Mouse (Mus musculus): ENCODE results near the gene Acaca. TPM values are rescaled to one million over a fixed set of nuclear protein-coding genes. Genes with fewer than 3 reads are reported as not detected.

Gene Acaca
- polyA plus RNA-seq, 1 experiment = 29.9 TPM

DNA sequence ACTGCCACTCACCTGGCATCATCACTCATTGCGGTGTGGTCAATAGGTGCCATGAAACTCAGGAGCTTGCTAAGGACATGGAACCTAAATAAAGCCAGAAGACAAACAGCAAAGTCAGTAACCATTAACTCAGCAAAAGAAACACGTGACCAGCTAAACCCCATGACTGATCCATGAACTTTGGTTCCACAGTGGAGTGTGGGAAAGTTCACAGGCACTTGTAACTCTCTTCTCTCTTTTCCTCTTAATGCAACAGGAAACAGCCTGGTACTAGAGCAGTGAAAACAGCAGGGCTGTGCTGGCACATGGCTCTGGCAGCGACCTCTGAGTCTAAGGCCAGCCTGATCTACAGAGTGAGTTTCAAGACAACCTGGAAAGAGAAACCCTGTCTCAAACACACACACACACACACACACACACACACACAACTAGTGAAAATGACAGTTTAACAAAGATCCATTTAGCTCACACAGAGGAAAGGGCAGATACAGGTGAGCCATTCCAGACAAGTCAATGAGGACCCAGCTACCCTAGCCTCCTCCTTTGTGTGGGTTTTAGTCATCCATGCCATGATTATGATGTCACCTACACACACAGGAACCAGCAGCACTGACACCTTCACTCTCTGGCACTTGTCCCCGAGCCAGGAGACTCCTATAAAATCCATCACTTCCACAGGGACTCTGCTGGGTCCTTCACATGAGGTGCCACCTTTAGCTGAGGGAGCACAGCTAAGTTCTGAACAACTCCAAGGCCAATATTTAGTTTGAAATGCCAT, 313.3 kb downstream of the Acaca start:
- H3K79me2 ChIP-seq (ENCODE audit: control insufficient read depth, insufficient read depth) = no peaks in the 10 kb centered on the region
- peaks cover 82% of the 10 kb centered on the region for H3K36me3 ChIP-seq (ENCODE audit: control insufficient read depth, insufficient read depth)
- H3ac ChIP-seq (ENCODE audit: control insufficient read depth, insufficient read length, low read depth) = no peak overlapping the region
- no peaks in the 10 kb centered on the region for H3K27me3 ChIP-seq (ENCODE audit: control insufficient read depth, insufficient read depth, insufficient read length)
- H3K79me3 ChIP-seq (ENCODE audit: low read depth) = no peaks in the 10 kb centered on the region
- no peak overlapping the region for H3K4me3 ChIP-seq (ENCODE audit: insufficient read depth, poor library complexity, severe bottlenecking)
- TF ChIP-seq USF1 (IDR thresholded peaks at IDR 0.05; ENCODE audit: low read depth) (no peak), MAX (IDR thresholded peaks at IDR 0.05) (no peak), CEBPB (IDR thresholded peaks at IDR 0.05; ENCODE audit: low read depth) (no peak), CTCF (IDR thresholded peaks at IDR 0.05; ENCODE audit: control insufficient read depth, insufficient read depth, insufficient read length) (no peak), MYOD1 (IDR thresholded peaks at IDR 0.05; ENCODE audit: control insufficient read depth, insufficient read length, low read depth) (no peak), FOSL1 (IDR thresholded peaks at IDR 0.05; ENCODE audit: insufficient read depth, low read length, poor library complexity, severe bottlenecking) (no peak), MYOG (IDR thresholded peaks at IDR 0.05; ENCODE audit: control insufficient read depth, extremely low read depth, insufficient read length) (no peak)

Other genes starting within 250 kb of the Acaca start
- gene Ddx52, start 187.6 kb upstream of the Acaca start, polyA plus RNA-seq (2012; fragmentation: generic; extraction: Trizol) = 12.0 TPM
- 4.8 TPM for gene Synrg, start 165.2 kb upstream of the Acaca start, polyA plus RNA-seq (2012; fragmentation: generic; extraction: Trizol)
- gene Dusp14, start 60.4 kb upstream of the Acaca start, polyA plus RNA-seq (2012; fragmentation: generic; extraction: Trizol) = 25.4 TPM
- 10.2 TPM for gene Tada2a, start 72 bp upstream of the Acaca start, polyA plus RNA-seq (2012; fragmentation: generic; extraction: Trizol)
- not detected for gene Gm11437, start 37.8 kb downstream of the Acaca start, polyA plus RNA-seq (2012; fragmentation: generic; extraction: Trizol)